Mouse (Mus musculus) lung, adult 18-20 months (tissue): ENCODE results near the gene Ap1m2.
"Not testable (repeated sequence)": the region's sequence is repeated elsewhere in the genome, so short reads cannot be mapped to it uniquely, and the experiment has no call there.

Experiments
- DNase-seq, 2 experiments: peaks; one replicate each; pipeline ENCODE4 v3.0.0; 2022; ENCODE audit warnings: mixed read lengths in 2 of 2

Gene Ap1m2

DNA sequence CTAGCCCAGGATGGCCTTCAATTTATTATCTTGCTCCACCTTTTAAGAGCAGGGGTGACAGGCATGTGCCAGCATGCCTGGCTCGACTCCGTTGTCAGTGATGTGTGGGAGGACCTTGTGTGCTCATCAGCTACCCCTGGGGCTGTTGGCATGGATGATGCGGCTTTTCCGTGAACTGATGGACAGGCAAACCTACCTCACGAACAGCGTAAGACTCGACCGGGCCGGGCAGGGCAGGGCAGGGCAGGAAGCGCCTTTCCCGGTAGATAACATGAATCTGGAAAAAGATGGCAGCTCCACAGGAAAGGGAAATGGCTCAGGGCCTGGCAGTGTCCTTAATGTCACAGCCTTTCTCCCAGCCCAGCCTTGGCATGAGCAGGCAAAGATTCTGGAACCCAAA lies 12.1 kb upstream of the Ap1m2 start:
- peak; percentile 53 to 70 for DNase-seq

DNA sequence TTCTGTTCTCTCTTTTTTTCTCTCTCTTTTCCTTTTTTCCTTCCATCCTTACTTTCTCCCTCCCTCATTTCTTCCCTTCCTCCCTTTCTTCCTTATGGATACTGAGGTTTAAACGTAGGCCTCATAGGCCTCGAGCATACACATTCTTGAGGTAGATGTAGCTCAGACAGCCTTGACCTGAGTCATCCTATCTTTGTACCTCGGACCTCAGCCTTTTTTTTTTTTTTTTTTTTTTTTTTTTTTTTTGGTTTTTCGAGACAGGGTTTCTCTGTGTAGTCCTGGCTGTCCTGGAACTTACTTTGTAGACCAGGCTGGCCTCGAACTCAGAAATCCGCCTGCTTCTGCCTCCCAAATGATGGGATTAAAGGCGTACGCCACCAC lies 10.8 kb upstream of the Ap1m2 start:
- DNase-seq: not testable (repeated sequence)

DNA sequence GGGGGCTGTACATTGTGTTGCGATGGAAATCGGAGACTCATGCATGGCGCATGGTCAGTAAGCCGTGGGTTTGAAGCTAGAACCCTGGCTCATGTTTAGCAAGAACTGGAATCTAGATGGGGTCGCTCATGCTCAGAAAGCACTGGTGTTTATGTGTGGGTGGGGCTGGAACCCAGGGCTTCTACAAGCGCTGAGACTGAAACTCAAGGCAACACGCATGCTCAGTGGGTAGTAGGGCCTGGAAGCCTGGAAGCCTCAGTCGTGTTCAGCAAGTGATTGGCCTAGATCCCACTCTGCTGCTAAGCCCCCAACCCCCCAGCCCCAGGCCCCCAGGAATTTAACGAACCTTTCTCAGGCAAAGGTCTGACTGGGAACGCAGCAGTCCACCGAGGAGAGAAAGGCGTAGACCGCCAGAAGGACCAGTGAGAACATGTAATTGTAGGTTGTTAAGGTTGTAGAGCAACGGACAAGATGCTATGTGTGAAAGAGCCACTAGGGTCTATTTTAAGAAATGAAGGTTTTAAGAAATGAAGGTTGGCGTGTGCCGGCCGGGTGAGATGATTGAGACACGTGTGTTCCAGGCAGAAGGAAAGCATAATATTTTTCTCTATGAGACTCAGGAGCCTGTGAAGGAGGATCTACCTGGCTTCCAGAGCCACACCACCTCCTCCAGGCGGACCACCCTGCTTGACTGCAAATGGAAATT lies 10.2 kb upstream of the Ap1m2 start:
- DNase-seq: no peak

DNA sequence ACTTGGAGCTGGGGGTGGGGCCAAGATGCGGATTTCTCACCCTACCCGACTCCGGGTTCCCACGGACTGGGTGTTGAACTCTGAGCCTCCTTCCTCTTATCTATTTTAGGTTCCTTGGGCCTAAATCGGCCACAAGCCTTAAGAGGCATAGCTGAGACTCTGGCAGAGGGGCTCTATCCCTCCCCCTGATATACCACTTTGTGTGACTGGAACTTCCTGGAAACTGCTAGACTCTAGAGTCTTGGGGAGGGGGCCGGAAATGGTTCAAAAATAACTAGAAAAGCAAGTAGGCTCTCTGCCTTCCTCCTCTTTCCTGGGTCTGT lies 9.3 kb upstream of the Ap1m2 start:
- DNase-seq: peak; percentile 52 to 68

DNA sequence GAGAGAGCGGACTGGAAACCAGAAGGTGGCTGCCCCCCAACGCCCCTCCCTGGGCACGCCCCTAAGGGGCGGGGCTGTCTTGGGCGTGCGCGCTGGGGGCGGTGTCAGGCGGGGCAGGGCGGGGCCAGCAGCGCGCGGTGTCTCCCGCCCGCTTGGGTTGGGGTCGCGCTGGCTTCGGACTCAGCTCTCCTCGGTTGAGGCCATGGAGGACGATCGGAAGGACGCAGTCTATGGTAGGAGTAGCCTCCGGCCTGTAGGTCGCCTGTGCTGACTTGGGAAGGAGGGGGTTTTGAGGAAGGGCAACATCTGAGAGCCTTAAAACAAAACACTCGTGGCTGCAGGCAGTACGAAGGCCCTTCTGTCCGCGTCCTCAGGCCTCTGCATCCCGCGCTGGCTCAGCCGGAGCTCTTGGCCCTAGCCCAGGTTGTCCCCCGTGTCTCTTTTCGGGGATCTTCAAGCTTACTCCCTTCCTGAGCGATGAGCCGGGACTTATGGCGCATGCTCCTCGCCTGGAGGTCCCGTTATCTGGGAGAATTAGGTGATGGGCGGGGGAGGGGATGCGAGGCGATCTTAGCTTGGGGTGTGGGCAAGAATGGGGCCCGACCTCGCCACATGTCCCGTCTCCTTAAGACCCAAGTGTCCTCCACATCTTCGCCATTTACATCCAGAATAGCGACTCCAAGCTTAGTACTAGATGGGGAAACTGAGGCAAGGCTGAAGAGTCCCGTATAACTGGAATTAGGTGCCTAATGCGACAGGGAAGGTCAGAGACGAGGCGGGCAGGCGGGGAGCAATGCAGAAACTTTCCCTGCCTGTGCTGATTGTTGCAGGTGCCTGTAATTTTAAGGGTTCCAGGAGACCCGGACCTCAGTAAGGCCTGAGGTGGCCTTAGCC lies 8.7 kb upstream of the Ap1m2 start, which contains the start of gene Slc44a2:
Gene Slc44a2, plus strand, starts transcription at position 80 of the 894 bp plus-strand sequence.
- DNase-seq: peak; percentile 83 to 88

DNA sequence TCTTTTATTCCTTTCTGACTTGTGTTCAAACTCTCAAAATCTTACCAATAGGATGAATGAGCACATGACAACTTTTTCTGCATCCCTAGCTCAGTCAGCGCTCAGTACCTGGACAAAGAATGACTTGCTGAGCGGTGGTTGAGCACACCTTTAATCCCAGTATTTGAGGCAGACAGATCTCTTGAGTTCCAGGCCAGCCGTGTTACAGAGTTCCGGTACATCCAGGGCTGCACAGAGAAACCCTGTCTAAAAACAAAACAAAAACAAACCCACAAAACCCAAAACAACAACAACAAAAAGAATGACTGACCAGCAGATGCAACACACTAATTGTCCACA lies 8.1 kb upstream of the Ap1m2 start:
- DNase-seq: no peak

DNA sequence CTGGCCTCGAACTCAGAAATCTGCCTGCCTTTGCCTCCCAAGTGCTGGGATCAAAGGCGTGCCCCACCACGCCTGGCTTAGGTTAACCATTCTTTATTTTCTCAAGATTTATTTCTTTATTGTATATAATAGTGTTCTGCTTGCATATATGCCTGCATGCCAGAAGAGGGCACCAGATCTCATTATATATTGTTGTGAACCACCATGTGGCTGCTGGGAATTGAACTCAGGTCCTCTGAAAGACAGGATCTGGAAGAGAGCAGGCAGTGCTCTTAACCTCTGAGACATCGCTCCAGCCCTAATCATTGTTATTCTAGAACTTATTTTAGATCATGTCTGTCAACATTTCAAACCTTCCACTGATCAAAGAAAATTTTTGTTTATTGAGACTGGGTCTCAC lies 7.4 kb upstream of the Ap1m2 start:
- no peak for DNase-seq

DNA sequence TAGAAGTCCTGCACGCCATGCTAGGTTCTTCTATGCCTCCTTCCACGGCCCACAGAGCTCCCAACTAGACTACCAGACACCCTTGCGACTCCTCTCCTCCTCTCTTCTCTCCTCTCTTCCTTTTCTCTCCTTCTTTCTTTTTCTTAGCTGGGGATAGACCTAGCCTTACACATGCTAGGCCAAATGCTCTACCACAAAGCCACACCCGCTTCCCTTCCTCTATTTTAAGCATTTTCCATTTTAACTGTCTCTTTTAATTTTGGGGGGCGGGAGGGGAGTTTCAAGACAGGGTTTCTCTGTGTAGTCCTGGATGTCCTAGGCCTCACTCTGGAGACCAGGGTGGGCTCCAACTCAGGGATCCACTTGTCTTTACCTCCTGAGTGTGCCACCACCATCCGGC lies 6.7 kb upstream of the Ap1m2 start:
- DNase-seq: no peak

DNA sequence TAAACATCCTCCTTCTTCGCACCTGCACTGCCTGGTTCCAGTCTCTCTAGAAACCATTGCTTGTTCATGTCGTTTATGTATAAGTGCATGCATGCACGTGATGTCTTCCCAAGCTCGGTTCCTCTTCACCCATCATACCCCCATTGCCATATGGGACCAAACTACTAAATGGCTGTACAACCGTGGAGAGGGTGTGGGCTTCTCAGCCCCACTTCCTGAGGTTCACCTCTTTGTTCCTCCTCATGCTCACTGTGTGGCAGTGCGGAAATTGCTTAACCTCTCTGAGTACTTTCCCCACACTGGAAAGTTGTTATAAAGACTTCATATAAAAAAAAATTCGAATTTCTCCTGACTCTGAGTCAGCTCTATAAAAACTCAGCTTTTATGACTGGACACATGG lies 4.6 kb upstream of the Ap1m2 start:
- DNase-seq: no peak

DNA sequence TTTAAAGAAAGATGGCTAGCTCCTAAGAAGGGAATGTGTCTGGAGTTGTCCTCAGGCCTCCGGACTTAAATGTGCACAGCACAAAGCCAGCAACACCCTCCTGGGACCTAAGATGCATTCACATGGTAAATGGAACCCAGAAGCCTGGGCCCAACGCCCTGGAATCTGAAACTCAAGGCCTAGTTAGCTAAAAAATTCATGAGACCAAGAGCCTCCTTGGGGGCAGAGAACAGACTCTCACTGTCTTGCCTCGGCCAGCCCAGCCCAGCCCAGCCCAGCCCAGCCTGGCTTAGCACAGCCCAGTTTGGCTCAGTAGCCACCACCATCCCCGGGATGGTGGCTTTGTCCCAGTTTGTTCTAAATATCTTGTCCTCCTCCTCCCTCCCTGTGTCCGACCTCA lies 3.3 kb upstream of the Ap1m2 start:
- no peak for DNase-seq

DNA sequence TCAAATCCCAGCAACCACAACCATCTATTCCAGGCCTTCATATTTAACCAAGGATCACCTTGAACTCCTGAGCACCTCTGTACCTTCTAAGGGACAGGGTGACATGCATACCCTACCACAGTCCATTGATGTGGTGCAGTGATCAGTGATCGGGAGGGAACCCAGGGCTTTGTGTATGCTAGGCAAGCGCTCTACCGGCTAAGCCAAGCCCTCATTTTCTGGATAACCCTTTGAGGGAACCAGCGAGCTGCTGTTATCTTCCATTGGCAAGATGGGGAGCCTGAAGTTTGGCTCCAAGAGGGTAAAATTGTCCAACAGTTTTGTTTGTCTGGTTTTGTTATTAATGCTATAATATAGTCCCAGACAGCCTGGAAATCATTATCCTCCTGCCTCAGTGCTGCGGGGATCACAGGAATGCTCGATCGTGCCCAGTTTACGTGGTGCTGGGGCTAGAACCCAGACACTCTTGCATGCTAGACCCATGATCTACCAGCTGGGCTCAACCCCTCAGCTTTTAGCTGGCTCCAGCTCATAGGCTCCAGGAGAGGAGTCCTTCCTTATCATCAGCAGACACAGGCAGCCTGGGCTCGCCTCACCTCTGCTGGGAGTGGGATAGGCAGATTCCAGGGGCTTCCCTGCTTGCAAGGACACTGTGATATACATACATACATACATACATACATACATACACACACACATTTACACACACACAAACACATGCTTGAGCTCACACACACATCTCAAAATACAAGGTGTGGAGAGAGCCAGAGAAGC lies 2.4 kb upstream of the Ap1m2 start:
- DNase-seq: no peak

DNA sequence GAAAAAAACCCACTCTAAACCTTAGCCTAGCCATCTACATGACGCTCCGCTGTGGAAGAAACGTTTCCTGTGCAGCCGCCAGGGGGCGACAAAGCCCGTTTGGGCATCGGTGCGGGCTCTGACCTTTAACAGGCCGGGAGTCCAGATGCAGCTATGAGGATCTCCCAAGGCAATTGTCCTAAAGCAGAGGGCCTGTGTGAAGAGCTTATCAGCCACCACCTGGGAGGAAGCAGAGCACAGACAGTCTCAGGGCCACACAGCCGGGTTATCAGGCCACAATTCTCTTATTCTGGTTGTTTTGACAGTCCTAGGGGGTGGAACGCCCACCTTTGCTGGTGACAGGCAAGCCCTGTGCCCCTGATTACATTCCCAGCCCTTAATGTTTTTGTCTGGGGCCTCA lies 1.3 kb upstream of the Ap1m2 start:
- DNase-seq: peak; percentile 85 to 89

DNA sequence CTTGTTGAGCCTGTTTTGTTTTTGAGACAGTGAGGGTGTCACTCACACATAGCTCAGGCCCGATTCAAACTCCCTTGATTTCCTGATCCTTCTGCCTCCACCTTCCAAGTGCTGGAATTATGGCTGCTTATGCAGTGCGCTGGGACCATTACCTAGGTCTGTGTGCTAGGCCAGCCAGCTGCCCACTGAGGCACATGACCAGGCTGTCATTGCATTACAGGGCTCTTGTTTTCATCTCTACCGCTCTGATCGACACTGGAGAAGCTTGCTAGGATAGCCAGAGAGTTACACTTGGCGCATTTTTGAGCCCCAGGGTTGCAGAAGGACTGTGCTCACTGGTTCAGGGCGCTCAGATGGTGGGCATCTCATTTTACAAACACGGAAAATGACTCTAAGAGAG lies 442 bp downstream of the Ap1m2 start:
- DNase-seq: no peak

DNA sequence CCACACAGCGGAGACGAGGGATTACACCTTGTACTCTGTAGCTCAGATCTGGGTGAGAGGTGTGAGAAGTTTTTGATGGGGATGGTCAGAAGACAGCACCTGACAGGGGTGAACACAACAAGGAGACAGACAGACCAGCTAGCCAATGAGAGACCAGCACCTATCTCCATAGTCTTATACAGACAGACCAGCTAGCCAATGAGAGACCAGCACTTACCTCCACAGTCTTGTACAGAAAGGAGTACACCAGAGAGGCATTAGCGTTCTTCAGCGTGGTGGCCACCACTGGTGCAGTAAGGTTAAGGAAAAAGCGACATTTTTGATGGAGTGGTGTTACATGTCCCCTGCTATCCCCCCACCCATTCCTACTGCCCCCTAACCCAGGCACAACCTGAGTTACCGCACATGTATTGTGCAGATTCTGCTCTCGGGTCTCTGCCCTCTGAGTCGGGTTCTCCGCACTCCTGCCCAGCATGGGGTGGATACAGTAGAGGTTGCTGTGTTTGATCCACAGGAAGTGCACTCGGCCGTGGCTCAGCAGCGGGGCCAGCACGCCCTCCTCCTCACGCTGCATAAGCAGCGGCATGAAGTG lies 2.9 kb downstream of the Ap1m2 start:
- DNase-seq: peak in 1 of 2 experiments; percentile 37

DNA sequence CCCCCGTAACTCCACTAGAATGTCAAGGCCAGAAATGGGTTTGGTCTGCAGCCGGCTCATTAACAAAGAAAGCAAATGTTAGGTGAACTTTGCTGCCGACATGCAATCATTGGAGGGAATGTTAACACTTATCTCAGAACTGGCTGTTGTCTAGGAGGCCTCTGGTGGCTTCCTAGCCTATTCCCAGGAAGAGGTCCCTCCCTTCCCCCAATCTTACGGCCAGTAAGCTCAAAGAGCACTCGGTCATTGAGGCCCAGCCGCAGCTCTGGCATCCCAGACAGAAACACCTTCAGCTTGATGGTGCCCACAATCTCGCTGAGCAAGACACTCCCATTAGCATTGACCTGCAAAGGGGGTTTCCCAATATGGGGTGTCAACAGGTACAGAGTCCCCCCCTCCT lies 7.1 kb downstream of the Ap1m2 start:
- DNase-seq: no peak

DNA sequence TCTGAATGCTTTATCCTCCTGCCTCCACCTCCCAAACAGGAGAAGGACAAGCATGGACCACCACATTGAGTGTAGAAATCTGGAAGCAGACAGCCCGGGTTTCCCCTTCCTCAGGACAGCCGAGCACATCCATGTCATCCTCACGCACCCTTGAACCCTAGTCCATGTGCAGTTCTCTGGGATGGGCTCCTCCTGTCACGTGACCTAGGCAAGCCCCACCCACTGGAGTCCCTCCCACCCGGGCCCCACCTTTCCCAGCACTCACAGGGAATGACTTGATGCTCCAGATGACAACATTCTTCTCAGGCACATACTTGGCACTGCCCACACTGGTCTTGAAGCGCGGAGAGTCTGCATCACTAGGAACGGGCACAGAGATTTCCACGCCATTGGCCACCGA lies 13.1 kb downstream of the Ap1m2 start:
- no peak for DNase-seq

DNA sequence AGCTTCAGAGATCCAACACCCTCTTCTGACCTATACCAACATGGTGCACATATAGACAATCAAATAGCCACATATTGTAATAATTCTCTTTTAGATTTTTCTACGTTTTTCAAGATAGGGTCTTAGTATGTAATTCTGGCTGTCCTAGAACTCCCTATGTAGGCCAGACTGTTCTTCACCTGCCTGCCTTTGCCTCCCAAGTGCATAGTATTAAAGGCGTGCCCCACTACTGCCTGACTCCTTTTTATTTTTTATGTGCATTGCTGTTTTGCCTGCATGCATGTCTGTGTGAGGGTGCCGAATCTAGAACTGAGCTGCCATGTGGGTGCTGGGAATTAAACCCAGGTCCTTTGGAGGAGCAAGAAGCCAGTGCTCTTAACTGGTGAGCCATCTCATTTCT lies 19.9 kb downstream of the Ap1m2 start:
- no peak for DNase-seq

DNA sequence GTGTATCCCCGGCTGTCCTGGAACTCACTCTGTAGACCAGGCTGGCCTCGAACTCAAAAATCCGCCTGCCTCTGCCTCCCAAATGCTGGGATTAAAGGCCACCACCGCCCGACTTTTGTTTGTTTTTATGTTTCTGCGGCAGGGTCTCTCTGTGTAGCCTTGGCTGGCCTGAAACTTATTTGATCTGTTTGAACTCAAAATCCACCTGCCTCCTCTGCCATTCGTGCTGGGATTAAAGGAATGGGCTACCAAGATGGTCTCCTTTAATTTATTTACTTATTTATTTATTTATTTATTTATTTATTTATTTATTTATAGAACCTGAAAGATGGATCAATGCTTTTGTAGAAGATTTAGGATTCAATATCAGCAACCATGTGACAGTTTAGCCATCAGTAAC lies 20.3 kb downstream of the Ap1m2 start:
- DNase-seq: not testable (repeated sequence)

DNA sequence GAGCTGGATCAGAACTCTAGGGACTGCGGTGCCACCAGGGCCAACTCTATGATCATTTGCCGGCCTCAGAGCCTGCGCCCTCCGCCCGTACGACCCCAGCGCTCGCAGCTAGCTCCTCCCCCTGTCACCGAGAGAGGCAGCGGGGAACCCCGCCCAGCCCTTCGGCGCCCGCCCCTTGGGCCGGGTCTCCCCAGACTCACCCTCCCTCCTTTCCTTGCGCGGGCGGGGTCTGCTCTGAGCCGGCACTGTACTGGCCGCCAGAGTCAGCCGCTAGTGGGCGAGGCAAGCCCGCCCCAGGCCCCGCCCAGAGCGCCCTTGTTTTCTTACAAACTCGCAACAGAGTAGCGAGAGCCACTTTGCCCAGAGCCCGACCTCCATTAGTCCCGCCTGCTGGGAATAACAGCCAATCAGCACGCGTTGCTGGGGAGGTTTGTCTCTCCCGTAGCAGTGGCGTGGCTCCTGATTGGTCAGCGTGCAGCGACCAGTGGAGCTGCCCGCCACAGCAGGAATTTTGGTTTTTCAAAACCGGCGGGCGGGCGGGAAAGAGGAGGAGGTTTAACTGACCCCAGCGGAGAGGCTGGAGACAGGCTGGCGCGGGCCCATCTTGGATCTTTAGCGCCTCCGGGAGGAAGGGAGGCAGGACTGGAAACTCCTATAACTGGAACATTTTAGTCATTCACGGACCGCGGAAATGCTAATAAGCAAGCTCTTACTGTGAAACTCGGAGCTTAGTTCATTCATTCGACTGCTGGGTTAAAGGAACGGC lies 20.9 kb downstream of the Ap1m2 start, which contains the start of gene Cdkn2d:
Gene Cdkn2d, minus strand, starts transcription at position 386 of the 766 bp plus-strand sequence.
- DNase-seq: peak; percentile 100

DNA sequence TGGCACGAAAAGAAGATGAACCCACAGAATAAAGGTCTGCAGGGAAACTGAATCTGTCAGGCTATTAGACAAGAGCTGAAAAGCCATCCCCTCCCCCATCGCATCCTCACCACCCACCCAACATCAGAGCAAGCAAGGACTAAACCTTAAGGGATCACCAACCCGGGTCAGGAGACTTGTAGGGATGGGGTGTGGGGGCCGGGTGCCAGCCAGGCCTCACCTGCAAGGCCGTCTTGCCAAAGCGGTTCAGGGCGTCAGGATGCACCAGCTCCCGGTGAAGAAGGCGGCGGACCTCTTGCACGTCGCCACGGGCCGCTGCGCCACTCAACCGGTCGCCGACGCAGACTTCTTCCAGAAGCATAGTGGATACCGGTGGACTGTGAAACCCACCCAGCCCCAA lies 21.5 kb downstream of the Ap1m2 start:
- no peak for DNase-seq

DNA sequence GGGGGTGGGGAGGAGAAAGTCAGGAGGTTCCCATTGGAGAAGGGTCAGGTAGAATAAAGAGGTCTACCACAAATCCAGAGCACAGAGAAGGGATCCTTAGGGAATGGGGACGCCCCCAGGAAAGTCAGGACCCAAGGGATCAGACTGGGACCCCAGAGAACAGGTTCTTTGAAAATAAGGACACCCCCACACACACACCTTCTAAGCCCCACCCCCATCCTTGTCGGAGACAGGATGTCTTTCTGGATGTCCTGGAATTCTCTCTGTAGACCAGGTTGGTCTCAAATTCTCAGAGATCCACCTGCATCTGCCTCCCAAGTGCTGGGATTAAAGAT lies 22.8 kb downstream of the Ap1m2 start:
- DNase-seq: no peak
